Mouse (Mus musculus) forebrain, embryonic 15.5 days (tissue): ENCODE measurements around the gene Ndufs7. TPM values are rescaled to one million over a fixed set of nuclear protein-coding genes. Genes with fewer than 3 reads are reported as not detected.

Experiments
- ATAC-seq: fragments of 200-750 bp; cut with Nextera tagmentation; replicated peaks from 2 replicates; pipeline ENCODE4 v1.8.0; 2017; ENCODE audit warnings: mild to moderate bottlenecking, moderate TSS enrichment, moderate library complexity
- H3K27ac ChIP-seq: fragments of 300-500 bp; sonication (generic); replicated peaks from 2 replicates; pipeline ENCODE4 v1.5.1; 2015; ENCODE audit warnings: mild to moderate bottlenecking, inconsistent platforms
- H3K27me3 ChIP-seq: fragments of 300-500 bp; sonication (generic); 2 replicates; pipeline ENCODE4 v1.6.1; 2015; ENCODE audit warnings: inconsistent platforms
- H3K36me3 ChIP-seq: fragments of 300-500 bp; sonication (generic); 2 replicates; pipeline ENCODE4 v1.6.1; 2015; ENCODE audit warnings: mild to moderate bottlenecking, inconsistent platforms
- H3K4me1 ChIP-seq: fragments of 300-500 bp; sonication (generic); 2 replicates; pipeline ENCODE4 v1.6.1; 2015; ENCODE audit warnings: inconsistent platforms
- H3K4me2 ChIP-seq: fragments of 300-500 bp; sonication (generic); replicated peaks from 2 replicates; pipeline ENCODE4 v1.6.1; 2015; ENCODE audit warnings: mild to moderate bottlenecking, inconsistent platforms
- H3K4me3 ChIP-seq: fragments of 300-500 bp; sonication (generic); 2 replicates; pipeline ENCODE4 v1.5.1; 2015; ENCODE audit warnings: mild to moderate bottlenecking, inconsistent platforms
- H3K9ac ChIP-seq: fragments of 300-500 bp; sonication (generic); replicated peaks from 2 replicates; pipeline ENCODE4 v1.6.1; 2015; ENCODE audit warnings: mild to moderate bottlenecking, inconsistent platforms
- H3K9me3 ChIP-seq: fragments of 300-500 bp; sonication (generic); 2 replicates; pipeline ENCODE4 v1.6.1; 2016; ENCODE audit warnings: inconsistent platforms
- WGBS: fragments of 180-500 bp; shearing (Covaris S2); methylation state at CpG from one replicate; pipeline ENCODE4 v1.1.7; 2015; ENCODE audit warnings: mixed read lengths; 5-methylcytosine and 5-hydroxymethylcytosine counted together
- polyA plus RNA-seq: library from polyadenylated mRNA; unstranded; fragments of >200 nt; fragmentation: Nextera tagmentation; extraction: Ambion mirVana; gene quantifications from 2 replicates; pipeline ENCODE4 v1.2.1, GENCODE M21; 2015

Ndufs7 gene
- polyA plus RNA-seq, 1 experiment from 2014 or later: 260 TPM

- Histone ChIP-seq H3K4me1 (peaks cover 56% of the 10 kb centered on the region), H3K9ac (no peak overlapping the region), H3K27ac (no peak overlapping the region), H3K4me3 (no peak overlapping the region), H3K27me3 (no peaks in the 10 kb centered on the region), H3K36me3 (peaks cover 11% of the 10 kb centered on the region; the same call in 1 of the 2 replicates), H3K4me2 (no peak overlapping the region), H3K9me3 (no peaks in the 10 kb centered on the region)
- 97% methylated on average over 2 of the region's 2 CpGs for WGBS
- ATAC-seq: no peak
These were observed 21.2 kb downstream of the Ndufs7 start for GRCm38 (mm10) chr10:80270099-80270498.

GRCm38 (mm10) chr10:80270734-80271181, 21.8 kb downstream of the Ndufs7 start:
- Histone ChIP-seq H3K27me3 (no peaks in the 10 kb centered on the region), H3K4me2 (no peak overlapping the region), H3K9ac (no peak overlapping the region), H3K27ac (0 out of 2 replicates have a peak overlapping the region, but pooled peaks have one; percentile 7), H3K9me3 (no peaks in the 10 kb centered on the region), H3K4me3 (no peak overlapping the region), H3K36me3 (peaks cover 12% of the 10 kb centered on the region; the same call in 1 of the 2 replicates), H3K4me1 (peaks cover 53% of the 10 kb centered on the region)
- ATAC-seq: no peak
- WGBS: 70% methylated on average over 6 of the region's 6 CpGs

GRCm38 (mm10) chr10:80271186-80271843, 22.4 kb downstream of the Ndufs7 start:
- WGBS: 80% methylated on average over 5 of the region's 5 CpGs
- H3K27me3 ChIP-seq: no peaks in the 10 kb centered on the region
- no peaks in the 10 kb centered on the region for H3K9me3 ChIP-seq
- H3K4me1 ChIP-seq: peaks cover 47% of the 10 kb centered on the region
- peaks cover 17% of the 10 kb centered on the region; the same call in 1 of the 2 replicates for H3K36me3 ChIP-seq
- no peak overlapping the region for H3K4me3 ChIP-seq
- H3K27ac ChIP-seq: no peak overlapping the region
- no peak overlapping the region for H3K4me2 ChIP-seq
- ATAC-seq: no peak
- no peak overlapping the region for H3K9ac ChIP-seq

GRCm38 (mm10) chr10:80271870-80272585, 23.1 kb downstream of the Ndufs7 start:
- Histone ChIP-seq H3K9ac (no peak overlapping the region), H3K27me3 (no peaks in the 10 kb centered on the region), H3K27ac (no peak overlapping the region), H3K9me3 (no peaks in the 10 kb centered on the region), H3K4me1 (peaks cover 40% of the 10 kb centered on the region), H3K4me3 (no peak overlapping the region), H3K4me2 (no peak overlapping the region), H3K36me3 (peaks cover 22% of the 10 kb centered on the region)
- 89% methylated on average over 8 of the region's 8 CpGs for WGBS
- ATAC-seq: no peak

GRCm38 (mm10) chr10:80273847-80274246, 24.9 kb downstream of the Ndufs7 start:
- no peak overlapping the region for H3K9ac ChIP-seq
- H3K4me2 ChIP-seq: no peak overlapping the region
- ATAC-seq: no peak
- no peaks in the 10 kb centered on the region for H3K9me3 ChIP-seq
- peaks cover 38% of the 10 kb centered on the region for H3K36me3 ChIP-seq
- 85% methylated on average over 3 of the region's 3 CpGs for WGBS
- H3K4me1 ChIP-seq: peaks cover 22% of the 10 kb centered on the region
- no peaks in the 10 kb centered on the region for H3K27me3 ChIP-seq
- H3K27ac ChIP-seq: no peak overlapping the region
- no peak overlapping the region for H3K4me3 ChIP-seq

- Histone ChIP-seq H3K9ac (no peak overlapping the region), H3K27me3 (no peaks in the 10 kb centered on the region), H3K27ac (no peak overlapping the region), H3K4me3 (no peak overlapping the region), H3K36me3 (peaks cover 61% of the 10 kb centered on the region), H3K4me1 (peaks cover 5% of the 10 kb centered on the region), H3K9me3 (no peaks in the 10 kb centered on the region), H3K4me2 (no peak overlapping the region)
- WGBS: 90% methylated on average over 5 of the region's 5 CpGs
- no peak for ATAC-seq
These were observed 27.3 kb downstream of the Ndufs7 start for GRCm38 (mm10) chr10:80276238-80276637.

GRCm38 (mm10) chr10:80278390-80278789, 29.5 kb downstream of the Ndufs7 start:
- Histone ChIP-seq H3K27me3 (no peaks in the 10 kb centered on the region), H3K36me3 (peaks cover 73% of the 10 kb centered on the region)

GRCm38 (mm10) chr10:80279273-80279672, 30.4 kb downstream of the Ndufs7 start:
- peaks cover 82% of the 10 kb centered on the region for H3K36me3 ChIP-seq
- WGBS: 95% methylated on average over 12 of the region's 12 CpGs
- H3K9ac ChIP-seq: no peak overlapping the region
- H3K27ac ChIP-seq: no peak overlapping the region
- no peak overlapping the region for H3K4me2 ChIP-seq
- no peak overlapping the region for H3K4me3 ChIP-seq
- no peaks in the 10 kb centered on the region for H3K4me1 ChIP-seq
- ATAC-seq: no peak
- no peaks in the 10 kb centered on the region for H3K9me3 ChIP-seq
- no peaks in the 10 kb centered on the region for H3K27me3 ChIP-seq

More at GRCm38 (mm10) chr10:80278390-80278789, 29.5 kb downstream of the Ndufs7 start:
- Histone ChIP-seq H3K4me2 (no peak overlapping the region), H3K4me1 (no peaks in the 10 kb centered on the region; the same call in 1 of the 2 replicates), H3K9me3 (no peaks in the 10 kb centered on the region), H3K9ac (no peak overlapping the region), H3K27ac (no peak overlapping the region), H3K4me3 (no peak overlapping the region)
- no peak for ATAC-seq
- 92% methylated on average over 9 of the region's 9 CpGs for WGBS

GRCm38 (mm10) chr10:80281304-80281703, 32.4 kb downstream of the Ndufs7 start:
- H3K36me3 ChIP-seq: peaks cover 86% of the 10 kb centered on the region
- no peak overlapping the region for H3K9ac ChIP-seq
- H3K4me1 ChIP-seq: no peaks in the 10 kb centered on the region
- WGBS: 84% methylated on average over 7 of the region's 7 CpGs
- no peak overlapping the region for H3K4me3 ChIP-seq
- H3K4me2 ChIP-seq: no peak overlapping the region
- ATAC-seq: no peak
- H3K9me3 ChIP-seq: no peaks in the 10 kb centered on the region
- no peak overlapping the region for H3K27ac ChIP-seq
- H3K27me3 ChIP-seq: no peaks in the 10 kb centered on the region

- Histone ChIP-seq H3K27me3 (no peaks in the 10 kb centered on the region), H3K9ac (no peak overlapping the region), H3K4me3 (no peak overlapping the region), H3K27ac (no peak overlapping the region), H3K4me2 (no peak overlapping the region), H3K36me3 (peaks cover 86% of the 10 kb centered on the region), H3K4me1 (no peaks in the 10 kb centered on the region), H3K9me3 (no peaks in the 10 kb centered on the region)
- ATAC-seq: no peak
- WGBS: 75% methylated on average over 8 of the region's 8 CpGs
These were observed 33.0 kb downstream of the Ndufs7 start for GRCm38 (mm10) chr10:80281921-80282371.

GRCm38 (mm10) chr10:80282481-80283441, 33.8 kb downstream of the Ndufs7 start:
- no peaks in the 10 kb centered on the region for H3K27me3 ChIP-seq
- 90% methylated on average over 20 of the region's 20 CpGs for WGBS
- no peak overlapping the region for H3K9ac ChIP-seq
- peaks cover 84% of the 10 kb centered on the region for H3K36me3 ChIP-seq
- H3K9me3 ChIP-seq: no peaks in the 10 kb centered on the region
- H3K4me3 ChIP-seq: no peak overlapping the region
- no peak overlapping the region for H3K4me2 ChIP-seq
- H3K4me1 ChIP-seq: no peaks in the 10 kb centered on the region
- H3K27ac ChIP-seq: no peak overlapping the region
- no peak for ATAC-seq
